Mouse (Mus musculus) hindbrain, embryonic 12.5 days (tissue): ENCODE data around the gene Hrnr. TPM values are rescaled to one million over a fixed set of nuclear protein-coding genes. Genes with fewer than 3 reads are reported as not detected.

Experiments used
- ATAC-seq: fragments of 200-750 bp; cut with Nextera tagmentation; 2 replicates; pipeline ENCODE4 v1.8.0; 2017; ENCODE audit warnings: moderate TSS enrichment; ENCODE audit not compliant: low FRiP score
- H3K27ac ChIP-seq: fragments of 300-500 bp; sonication (generic); 2 replicates; pipeline ENCODE4 v1.5.1; 2016; ENCODE audit warnings: mild to moderate bottlenecking
- H3K27me3 ChIP-seq: fragments of 300-500 bp; sonication (generic); 2 replicates; pipeline ENCODE4 v1.6.1; 2016; ENCODE audit warnings: mild to moderate bottlenecking
- H3K36me3 ChIP-seq: fragments of 300-500 bp; sonication (generic); 2 replicates; pipeline ENCODE4 v1.6.1; 2016; ENCODE audit warnings: mild to moderate bottlenecking
- H3K4me1 ChIP-seq: fragments of 300-500 bp; sonication (generic); 2 replicates; pipeline ENCODE4 v1.6.1; 2016
- H3K4me2 ChIP-seq: fragments of 300-500 bp; sonication (generic); replicated peaks from 2 replicates; pipeline ENCODE4 v1.6.1; 2016; ENCODE audit warnings: mild to moderate bottlenecking
- H3K4me3 ChIP-seq: fragments of 300-500 bp; sonication (generic); 2 replicates; pipeline ENCODE4 v1.5.1; 2016; ENCODE audit warnings: mild to moderate bottlenecking
- H3K9ac ChIP-seq: fragments of 300-500 bp; sonication (generic); 2 replicates; pipeline ENCODE4 v1.6.1; 2016; ENCODE audit warnings: mild to moderate bottlenecking, moderate library complexity
- H3K9me3 ChIP-seq: fragments of 300-500 bp; sonication (generic); replicated peaks from 2 replicates; pipeline ENCODE4 v1.6.1; 2016; ENCODE audit warnings: mild to moderate bottlenecking
- WGBS: fragments of 180-500 bp; shearing (Covaris S2); methylation state at CpG from one replicate; pipeline ENCODE4 v1.1.7; 2016; 5-methylcytosine and 5-hydroxymethylcytosine counted together
- polyA plus RNA-seq: library from polyadenylated mRNA; unstranded; fragments of >200 nt; fragmentation: Nextera tagmentation; extraction: Ambion mirVana; gene quantifications from 2 replicates; pipeline ENCODE4 v1.2.1, GENCODE M21; 2016

Hrnr gene
- polyA plus RNA-seq, result not detected in 2 replicates

- Histone ChIP-seq H3K36me3 (no peaks in the 10 kb centered on the region), H3K4me1 (no peaks in the 10 kb centered on the region), H3K27ac (no peak within 1 kb of the TSS), H3K27me3 (no peaks in the 10 kb centered on the region), H3K4me2 (no peak within 1 kb of the TSS), H3K4me3 (no peak within 1 kb of the TSS), H3K9ac (no peak within 1 kb of the TSS), H3K9me3 (no peaks in the 10 kb centered on the region)
- ATAC-seq, result no peak
- 88% methylated on average over 2 of the region's 2 CpGs for WGBS
Observed at GRCm38 (mm10) chr3:93319449-93319848, at the start of gene Hrnr. Gene Hrnr (plus strand): TSS chr3:93319749.

GRCm38 (mm10) chr3:93273223-93273622 lies 46.3 kb upstream of the Hrnr start, which contains the start of gene Flg:
Gene Flg (plus strand): TSS chr3:93273523.
- no peak within 1 kb of the TSS for H3K9ac ChIP-seq
- H3K4me2 ChIP-seq, result no peak within 1 kb of the TSS
- WGBS, result 94% methylated on average over 2 of the region's 2 CpGs
- H3K36me3 ChIP-seq, result no peaks in the 10 kb centered on the region
- H3K4me3 ChIP-seq, result no peak within 1 kb of the TSS
- H3K27me3 ChIP-seq, result no peaks in the 10 kb centered on the region
- no peaks in the 10 kb centered on the region for H3K4me1 ChIP-seq
- H3K27ac ChIP-seq, result no peak within 1 kb of the TSS
- no peak for ATAC-seq
- H3K9me3 ChIP-seq, result no peaks in the 10 kb centered on the region

- Histone ChIP-seq H3K9me3 (no peaks in the 10 kb centered on the region), H3K27me3 (no peaks in the 10 kb centered on the region), H3K4me2 (no peak overlapping the region), H3K9ac (no peak overlapping the region), H3K36me3 (no peaks in the 10 kb centered on the region), H3K27ac (no peak overlapping the region), H3K4me3 (no peak overlapping the region), H3K4me1 (no peaks in the 10 kb centered on the region)
- ATAC-seq, result no peak
- WGBS, result 91% methylated on average over 2 of the region's 2 CpGs
Observed at GRCm38 (mm10) chr3:93297542-93297941, 22.0 kb upstream of the Hrnr start.

GRCm38 (mm10) chr3:93299832-93300231 lies 19.7 kb upstream of the Hrnr start:
- Histone ChIP-seq H3K9me3 (0 out of 2 replicates have a peak, but pooled peaks cover 4% of the 10 kb centered on the region), H3K4me1 (no peaks in the 10 kb centered on the region), H3K4me2 (no peak overlapping the region), H3K9ac (no peak overlapping the region), H3K4me3 (no peak overlapping the region), H3K27ac (no peak overlapping the region), H3K27me3 (no peaks in the 10 kb centered on the region), H3K36me3 (no peaks in the 10 kb centered on the region)
- ATAC-seq, result no peak
- WGBS, result 88% methylated on average over 6 of the region's 6 CpGs

GRCm38 (mm10) chr3:93301896-93302295 lies 17.7 kb upstream of the Hrnr start:
- Histone ChIP-seq H3K27ac (no peak overlapping the region), H3K9me3 (0 out of 2 replicates have a peak, but pooled peaks cover 4% of the 10 kb centered on the region), H3K4me2 (no peak overlapping the region), H3K36me3 (no peaks in the 10 kb centered on the region), H3K27me3 (no peaks in the 10 kb centered on the region), H3K4me1 (no peaks in the 10 kb centered on the region), H3K9ac (no peak overlapping the region), H3K4me3 (no peak overlapping the region)
- WGBS, result 73% methylated on average over 3 of the region's 3 CpGs
- ATAC-seq, result no peak

- Histone ChIP-seq H3K9ac (no peak overlapping the region), H3K9me3 (0 out of 2 replicates have a peak, but pooled peaks cover 4% of the 10 kb centered on the region), H3K36me3 (no peaks in the 10 kb centered on the region), H3K27ac (no peak overlapping the region), H3K4me2 (no peak overlapping the region), H3K4me1 (no peaks in the 10 kb centered on the region), H3K27me3 (no peaks in the 10 kb centered on the region), H3K4me3 (no peak overlapping the region)
- no peak for ATAC-seq
- WGBS, result 79% methylated on average over 2 of the region's 2 CpGs
Observed at GRCm38 (mm10) chr3:93306142-93306541, 13.4 kb upstream of the Hrnr start.

GRCm38 (mm10) chr3:93311371-93311770 lies 8.2 kb upstream of the Hrnr start:
- no peaks in the 10 kb centered on the region for H3K27me3 ChIP-seq
- WGBS, result 71% methylated on average over 3 of the region's 3 CpGs
- H3K36me3 ChIP-seq, result no peaks in the 10 kb centered on the region
- no peak overlapping the region for H3K4me2 ChIP-seq
- H3K4me3 ChIP-seq, result no peak overlapping the region
- no peak for ATAC-seq
- no peaks in the 10 kb centered on the region for H3K9me3 ChIP-seq
- no peak overlapping the region for H3K27ac ChIP-seq
- H3K9ac ChIP-seq, result no peak overlapping the region
- no peaks in the 10 kb centered on the region for H3K4me1 ChIP-seq

GRCm38 (mm10) chr3:93314388-93314787 lies 5.2 kb upstream of the Hrnr start:
- Histone ChIP-seq H3K9me3 (no peaks in the 10 kb centered on the region), H3K4me2 (no peak overlapping the region), H3K27ac (no peak overlapping the region), H3K4me3 (no peak overlapping the region), H3K36me3 (no peaks in the 10 kb centered on the region), H3K4me1 (no peaks in the 10 kb centered on the region), H3K27me3 (no peaks in the 10 kb centered on the region), H3K9ac (no peak overlapping the region)
- ATAC-seq, result no peak
- 85% methylated on average over 1 of the region's 1 CpGs for WGBS

GRCm38 (mm10) chr3:93337749-93338148 lies 18.2 kb downstream of the Hrnr start:
- Histone ChIP-seq H3K36me3 (no peaks in the 10 kb centered on the region), H3K4me2 (no peak overlapping the region), H3K9me3 (no peaks in the 10 kb centered on the region), H3K4me1 (no peaks in the 10 kb centered on the region), H3K9ac (no peak overlapping the region), H3K27me3 (no peaks in the 10 kb centered on the region), H3K4me3 (no peak overlapping the region), H3K27ac (no peak overlapping the region)
- ATAC-seq, result no peak

GRCm38 (mm10) chr3:93340021-93340420 lies 20.5 kb downstream of the Hrnr start:
- Histone ChIP-seq H3K4me2 (no peak overlapping the region), H3K4me3 (no peak overlapping the region), H3K4me1 (no peaks in the 10 kb centered on the region), H3K36me3 (no peaks in the 10 kb centered on the region), H3K9ac (no peak overlapping the region), H3K9me3 (no peaks in the 10 kb centered on the region), H3K27me3 (no peaks in the 10 kb centered on the region), H3K27ac (no peak overlapping the region)
- ATAC-seq, result no peak
- WGBS, result 89% methylated on average over 4 of the region's 4 CpGs

- ATAC-seq, result no peak
- no peak overlapping the region for H3K9ac ChIP-seq
- H3K4me2 ChIP-seq, result no peak overlapping the region
- no peaks in the 10 kb centered on the region for H3K27me3 ChIP-seq
- WGBS, result 88% methylated on average over 2 of the region's 2 CpGs
- H3K9me3 ChIP-seq, result no peaks in the 10 kb centered on the region
- H3K36me3 ChIP-seq, result no peaks in the 10 kb centered on the region
- no peak overlapping the region for H3K4me3 ChIP-seq
- no peaks in the 10 kb centered on the region for H3K4me1 ChIP-seq
- no peak overlapping the region for H3K27ac ChIP-seq
Observed at GRCm38 (mm10) chr3:93346896-93347295, 27.3 kb downstream of the Hrnr start.

GRCm38 (mm10) chr3:93360045-93360444 lies 40.5 kb downstream of the Hrnr start:
- no peak overlapping the region for H3K4me2 ChIP-seq
- no peak overlapping the region for H3K9ac ChIP-seq
- no peak for ATAC-seq
- no peaks in the 10 kb centered on the region for H3K4me1 ChIP-seq
- WGBS, result 17% methylated on average over 7 of the region's 7 CpGs
- H3K27ac ChIP-seq, result no peak overlapping the region
- H3K4me3 ChIP-seq, result no peak overlapping the region
- H3K27me3 ChIP-seq, result no peaks in the 10 kb centered on the region
- no peaks in the 10 kb centered on the region for H3K9me3 ChIP-seq
- H3K36me3 ChIP-seq, result no peaks in the 10 kb centered on the region

- 13% methylated on average over 10 of the region's 10 CpGs for WGBS
- Histone ChIP-seq H3K9me3 (no peaks in the 10 kb centered on the region), H3K9ac (no peak overlapping the region), H3K4me2 (peak overlapping the region; percentile 42), H3K27me3 (no peaks in the 10 kb centered on the region), H3K36me3 (no peaks in the 10 kb centered on the region), H3K4me1 (no peaks in the 10 kb centered on the region), H3K4me3 (no peak overlapping the region), H3K27ac (no peak overlapping the region)
- peak; percentile 80 for ATAC-seq
Observed at GRCm38 (mm10) chr3:93361933-93362574, 42.5 kb downstream of the Hrnr start.
